Mouse (Mus musculus) hindbrain, embryonic 15.5 days (tissue): ENCODE measurements around the gene Clec4a3. TPM values are rescaled to one million over a fixed set of nuclear protein-coding genes. Genes with fewer than 3 reads are reported as not detected.

Source experiments
- polyA plus RNA-seq: library from polyadenylated mRNA; unstranded; fragments of >200 nt; fragmentation: Nextera tagmentation; extraction: Ambion mirVana; gene quantifications from 2 replicates; pipeline ENCODE4 v1.2.1, GENCODE M21; 2015

Gene Clec4a3
- polyA plus RNA-seq, 1 experiment from 2014 or later, result 1.3 TPM

Other genes with a start within 250 kb of the Clec4a3 start
- gene Nanog, start 245.0 kb upstream of the Clec4a3 start, polyA plus RNA-seq, result 0.09 and 0.25 TPM in 2 replicates
- gene Slc2a3, start 150.9 kb upstream of the Clec4a3 start, polyA plus RNA-seq, result 43.4 and 44.5 TPM in 2 replicates
- 8.2 and 9.0 TPM in 2 replicates for gene Foxj2, start 132.6 kb upstream of the Clec4a3 start, polyA plus RNA-seq
- gene C3ar1, start 96.4 kb upstream of the Clec4a3 start, polyA plus RNA-seq, result 1.7 and 2.6 TPM in 2 replicates
- gene Necap1, start 78.0 kb upstream of the Clec4a3 start, polyA plus RNA-seq, result 146 and 152 TPM in 2 replicates
- gene Clec4a1, start 30.7 kb upstream of the Clec4a3 start, polyA plus RNA-seq, result 1.9 and 2.0 TPM in 2 replicates
- not detected in 2 replicates for gene Clec4a4, start 37.9 kb downstream of the Clec4a3 start, polyA plus RNA-seq
- not detected in 2 replicates for gene Clec4b1, start 97.4 kb downstream of the Clec4a3 start, polyA plus RNA-seq
- 1.5 and 1.8 TPM in 2 replicates for gene Clec4a2, start 153.9 kb downstream of the Clec4a3 start, polyA plus RNA-seq
- not detected in 2 replicates for gene Clec4b2, start 220.4 kb downstream of the Clec4a3 start, polyA plus RNA-seq